Mouse (Mus musculus) right cerebral cortex, postnatal 10 days (tissue): Measurements from ENCODE around the gene Prkn.

Experiments
- DNase-seq, 2 experiments: peaks; one replicate each; pipeline ENCODE4 v3.0.0; 2021; ENCODE audit warnings: low spot score in 2 of 2

Prkn gene

GRCm38 (mm10) chr17:11829501-11829900, 989.3 kb downstream of the Prkn start:
- DNase-seq: no peak

- DNase-seq: no peak
These were observed 996.9 kb downstream of the Prkn start for GRCm38 (mm10) chr17:11837121-11837520.

GRCm38 (mm10) chr17:11844436-11844835, 1004.3 kb downstream of the Prkn start:
- no peak for DNase-seq

GRCm38 (mm10) chr17:11844989-11845388, 1004.8 kb downstream of the Prkn start:
- DNase-seq: no peak

- DNase-seq: no peak
These were observed 1005.3 kb downstream of the Prkn start for GRCm38 (mm10) chr17:11845506-11845905.

GRCm38 (mm10) chr17:11854571-11854970, 1014.4 kb downstream of the Prkn start:
- no peak for DNase-seq

- DNase-seq: no peak
These were observed 1018.7 kb downstream of the Prkn start for GRCm38 (mm10) chr17:11858772-11859405.

- DNase-seq: peak; percentile 46 to 59
These were observed 1021.0 kb downstream of the Prkn start for GRCm38 (mm10) chr17:11861178-11861577.

- DNase-seq: no peak
These were observed 1022.2 kb downstream of the Prkn start for GRCm38 (mm10) chr17:11862360-11862759.

- no peak for DNase-seq
These were observed 1022.8 kb downstream of the Prkn start for GRCm38 (mm10) chr17:11863017-11863416.

GRCm38 (mm10) chr17:11866231-11866630, 1026.0 kb downstream of the Prkn start:
- no peak for DNase-seq

- DNase-seq: no peak
These were observed 1027.3 kb downstream of the Prkn start for GRCm38 (mm10) chr17:11867334-11868095.

- no peak for DNase-seq
These were observed 1030.4 kb downstream of the Prkn start for GRCm38 (mm10) chr17:11870546-11870945.

GRCm38 (mm10) chr17:11876240-11876639, 1036.1 kb downstream of the Prkn start:
- DNase-seq: no peak

- no peak for DNase-seq
These were observed 1041.1 kb downstream of the Prkn start for GRCm38 (mm10) chr17:11881110-11881820.

- DNase-seq: no peak
These were observed 1045.4 kb downstream of the Prkn start for GRCm38 (mm10) chr17:11885601-11886000.

- DNase-seq: no peak
These were observed 1046.8 kb downstream of the Prkn start for GRCm38 (mm10) chr17:11886963-11887362.

- DNase-seq: no peak
These were observed 1047.5 kb downstream of the Prkn start for GRCm38 (mm10) chr17:11887591-11888205.

GRCm38 (mm10) chr17:11888806-11889205, 1048.6 kb downstream of the Prkn start:
- no peak for DNase-seq

GRCm38 (mm10) chr17:11900300-11900699, 1060.1 kb downstream of the Prkn start:
- no peak for DNase-seq

- no peak for DNase-seq
These were observed 1061.5 kb downstream of the Prkn start for GRCm38 (mm10) chr17:11901731-11902130.

- DNase-seq: no peak
These were observed 1062.8 kb downstream of the Prkn start for GRCm38 (mm10) chr17:11903001-11903400.
